Mouse (Mus musculus): Measurements from ENCODE around the gene Tubb5. TPM values are rescaled to one million over a fixed set of nuclear protein-coding genes. Genes with fewer than 3 reads are reported as not detected.

The Tubb5 gene
- polyA plus RNA-seq, 1 experiment from 2014 or later: 567 TPM

DNA sequence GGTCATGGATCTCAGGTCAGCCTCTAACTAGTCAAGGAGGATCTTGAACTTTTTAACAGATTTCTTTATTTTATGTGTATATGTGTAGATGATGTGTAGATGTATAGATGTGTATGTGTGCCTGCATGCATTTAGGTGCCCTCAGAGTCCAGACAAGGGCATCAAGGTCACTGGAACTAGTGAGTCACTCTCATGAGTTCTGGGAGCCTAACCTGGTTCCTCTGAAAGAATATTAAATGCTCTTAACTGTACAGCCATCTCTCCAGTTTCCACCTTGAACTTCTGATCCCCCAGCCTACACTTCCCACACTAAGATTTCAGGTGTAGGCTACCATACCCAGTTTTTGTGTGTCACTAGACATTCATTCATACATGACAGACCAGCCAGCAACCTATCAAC, 50.6 kb downstream of the Tubb5 start:
- H3K27ac ChIP-seq: no peak overlapping the region
- no peak for ATAC-seq (replicated peaks; ENCODE audit: insufficient number of reproducible peaks, insufficient read depth, low FRiP score, low read depth)
- no peaks in the 10 kb centered on the region for H3K27me3 ChIP-seq
- peaks cover 25% of the 10 kb centered on the region for H3K4me1 ChIP-seq (replicated peaks)
- no peak overlapping the region for H3K9ac ChIP-seq
- H3K4me2 ChIP-seq: no peak overlapping the region
- no peaks in the 10 kb centered on the region for H3K36me3 ChIP-seq
- no peak overlapping the region for H3K4me3 ChIP-seq
- no peaks in the 10 kb centered on the region for H3K9me3 ChIP-seq (replicated peaks)

DNA sequence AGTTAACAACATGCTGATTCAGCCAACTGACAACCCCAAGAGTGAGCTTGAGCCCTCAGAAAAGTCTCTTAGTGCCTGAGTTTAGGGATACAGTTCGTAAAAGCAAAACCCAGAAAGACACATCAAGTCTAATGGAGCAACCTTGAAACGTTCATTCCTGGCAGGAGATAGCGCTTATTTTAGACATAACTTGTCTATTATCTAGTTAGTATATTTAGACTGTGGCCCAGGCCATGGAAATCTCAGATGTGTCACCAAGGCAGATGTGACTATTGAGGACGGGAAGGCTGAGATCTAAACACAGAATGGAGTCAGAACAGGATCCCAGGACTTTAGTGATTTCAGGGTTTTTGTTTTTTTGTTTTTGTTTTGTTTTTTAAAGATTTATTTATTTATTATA, 53.0 kb downstream of the Tubb5 start:
- Histone ChIP-seq H3K36me3 (no peaks in the 10 kb centered on the region), H3K27ac (peak overlapping the region; percentile 66), H3K4me1 (replicated peaks) (peaks cover 25% of the 10 kb centered on the region), H3K4me3 (no peak overlapping the region), H3K9me3 (replicated peaks) (no peaks in the 10 kb centered on the region), H3K9ac (no peak overlapping the region), H3K27me3 (no peaks in the 10 kb centered on the region), H3K4me2 (peak overlapping the region; percentile 16; the same call in 1 of the 2 replicates)
- 40% methylated on average over 4 of the region's 4 CpGs for WGBS
- no peak; the same call in 1 of the 2 replicates for ATAC-seq (replicated peaks; ENCODE audit: insufficient number of reproducible peaks, insufficient read depth, low FRiP score, low read depth)

DNA sequence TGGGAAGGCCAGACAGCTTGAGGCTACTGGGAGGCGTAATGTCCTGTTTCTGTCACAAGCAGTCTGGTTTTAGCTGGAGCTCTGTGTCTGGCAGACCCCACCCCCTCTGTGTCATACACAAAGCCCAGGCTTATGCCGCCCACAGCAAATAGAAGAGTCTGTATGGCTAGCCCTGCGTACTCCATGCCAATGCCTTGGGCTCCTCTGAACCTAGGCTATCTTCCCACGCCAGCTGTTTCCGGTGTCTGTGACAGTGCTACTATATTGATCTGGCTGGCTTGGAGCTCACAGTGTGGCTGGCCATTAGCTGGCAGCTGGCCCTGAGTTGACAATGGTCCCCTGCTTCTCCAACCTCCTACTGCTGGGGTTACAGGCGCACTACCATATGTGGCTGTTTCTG, 54.2 kb downstream of the Tubb5 start:
- peak overlapping the region; percentile 66 for H3K27ac ChIP-seq
- ATAC-seq (replicated peaks; ENCODE audit: insufficient number of reproducible peaks, insufficient read depth, low FRiP score, low read depth): peak; percentile 70

More for the DNA sequence above, 54.2 kb downstream of the Tubb5 start:
- H3K27me3 ChIP-seq: no peaks in the 10 kb centered on the region
- no peaks in the 10 kb centered on the region for H3K9me3 ChIP-seq (replicated peaks)
- H3K4me2 ChIP-seq: no peak overlapping the region
- WGBS: 56% methylated on average over 6 of the region's 6 CpGs
- H3K4me3 ChIP-seq: no peak overlapping the region
- H3K9ac ChIP-seq: no peak overlapping the region
- H3K4me1 ChIP-seq (replicated peaks): peaks cover 32% of the 10 kb centered on the region
- no peaks in the 10 kb centered on the region for H3K36me3 ChIP-seq

Small RNA genes lying within 50 kb of the gene (microRNA-seq; reads per million reads assigned to microRNA genes)
- 1.5 reads per million for gene Gm28033

Other genes starting within 250 kb of the Tubb5 start
- 2.7 and 5.6 TPM in 2 replicates for gene Sfta2, start 236.8 kb downstream of the Tubb5 start, polyA plus RNA-seq (2015; fragmentation: Nextera tagmentation; extraction: Ambion mirVana)
- not detected in 2 replicates for gene Gm9573, start 211.7 kb downstream of the Tubb5 start, polyA plus RNA-seq (2015; fragmentation: Nextera tagmentation; extraction: Ambion mirVana)
- 0.22 and 0.23 TPM in 2 replicates for gene Mucl3, start 194.6 kb downstream of the Tubb5 start, polyA plus RNA-seq (2015; fragmentation: Nextera tagmentation; extraction: Ambion mirVana)
- gene Vars2, start 170.7 kb downstream of the Tubb5 start, polyA plus RNA-seq (2015; fragmentation: Nextera tagmentation; extraction: Ambion mirVana): 11.1 and 16.2 TPM in 2 replicates
- gene Gtf2h4, start 164.6 kb downstream of the Tubb5 start, polyA plus RNA-seq (2015; fragmentation: Nextera tagmentation; extraction: Ambion mirVana): 21.3 and 28.7 TPM in 2 replicates
- gene Ddr1, start 133.7 kb downstream of the Tubb5 start, polyA plus RNA-seq (2015; fragmentation: Nextera tagmentation; extraction: Ambion mirVana): 109 and 125 TPM in 2 replicates
- gene Ier3, start 16.6 kb downstream of the Tubb5 start, polyA plus RNA-seq (2015; fragmentation: Nextera tagmentation; extraction: Ambion mirVana): 49.7 and 56.5 TPM in 2 replicates
- gene Flot1, start 15.1 kb downstream of the Tubb5 start, polyA plus RNA-seq (2015; fragmentation: Nextera tagmentation; extraction: Ambion mirVana): 103 and 109 TPM in 2 replicates
- 12.6 and 17.0 TPM in 2 replicates for gene Mdc1, start 3.2 kb upstream of the Tubb5 start, polyA plus RNA-seq (2015; fragmentation: Nextera tagmentation; extraction: Ambion mirVana)
- gene Nrm, start 23.0 kb upstream of the Tubb5 start, polyA plus RNA-seq (2015; fragmentation: Nextera tagmentation; extraction: Ambion mirVana): 38.7 and 46.2 TPM in 2 replicates
- 17.9 and 21.4 TPM in 2 replicates for gene Ppp1r18, start 27.3 kb upstream of the Tubb5 start, polyA plus RNA-seq (2015; fragmentation: Nextera tagmentation; extraction: Ambion mirVana)
- gene Dhx16, start 41.5 kb upstream of the Tubb5 start, polyA plus RNA-seq (2015; fragmentation: Nextera tagmentation; extraction: Ambion mirVana): 19.7 and 31.1 TPM in 2 replicates
- 23.9 and 27.6 TPM in 2 replicates for gene 2310061I04Rik, start 59.1 kb upstream of the Tubb5 start, polyA plus RNA-seq (2015; fragmentation: Nextera tagmentation; extraction: Ambion mirVana)
- 38.7 and 50.7 TPM in 2 replicates for gene Atat1, start 71.8 kb upstream of the Tubb5 start, polyA plus RNA-seq (2015; fragmentation: Nextera tagmentation; extraction: Ambion mirVana)
- 64.2 and 69.2 TPM in 2 replicates for gene Mrps18b, start 78.1 kb upstream of the Tubb5 start, polyA plus RNA-seq (2015; fragmentation: Nextera tagmentation; extraction: Ambion mirVana)
- gene Ppp1r10, start 78.1 kb upstream of the Tubb5 start, polyA plus RNA-seq (2015; fragmentation: Nextera tagmentation; extraction: Ambion mirVana): 26.5 and 28.1 TPM in 2 replicates
- 57.8 and 71.3 TPM in 2 replicates for gene Abcf1, start 131.5 kb upstream of the Tubb5 start, polyA plus RNA-seq (2015; fragmentation: Nextera tagmentation; extraction: Ambion mirVana)
- gene Gnl1, start 141.5 kb upstream of the Tubb5 start, polyA plus RNA-seq (2015; fragmentation: Nextera tagmentation; extraction: Ambion mirVana): 31.4 and 37.8 TPM in 2 replicates
- gene Prr3, start 141.9 kb upstream of the Tubb5 start, polyA plus RNA-seq (2015; fragmentation: Nextera tagmentation; extraction: Ambion mirVana): 13.7 and 20.4 TPM in 2 replicates
- 1.3 and 2.7 TPM in 2 replicates for gene H2-T24, start 182.3 kb upstream of the Tubb5 start, polyA plus RNA-seq (2015; fragmentation: Nextera tagmentation; extraction: Ambion mirVana)
- gene H2-T23, start 194.5 kb upstream of the Tubb5 start, polyA plus RNA-seq (2015; fragmentation: Nextera tagmentation; extraction: Ambion mirVana): 4.7 and 11.6 TPM in 2 replicates
- 7.0 and 12.0 TPM in 2 replicates for gene H2-T22, start 204.4 kb upstream of the Tubb5 start, polyA plus RNA-seq (2015; fragmentation: Nextera tagmentation; extraction: Ambion mirVana)
- not detected in 2 replicates for gene Gm6034, start 204.7 kb upstream of the Tubb5 start, polyA plus RNA-seq (2015; fragmentation: Nextera tagmentation; extraction: Ambion mirVana)
- 0.13 TPM in 1 of 2 replicates, not detected in the other for gene Gm11127, start 220.1 kb upstream of the Tubb5 start, polyA plus RNA-seq (2015; fragmentation: Nextera tagmentation; extraction: Ambion mirVana)

Measured in heart, embryonic 15.5 days (tissue).